8 mouse cellular contexts compared by ENCODE assay signal in genomic region chr1:187650786-187651687, GRCm38 (mm10). TPM values are rescaled to one million over a fixed set of nuclear protein-coding genes. Genes with fewer than 3 reads are reported as not detected.
DNase-seq lines count a peak whose midpoint lies in the region; ATAC-seq and TF ChIP-seq lines count a peak whose summit lies in the region.

No protein-coding gene starts in this region.

- H3K27me3 ChIP-seq in lung, embryonic 16.5 days (ENCODE audit: control insufficient read depth, insufficient read depth, low read depth, low read length) = no peaks in the 10 kb centered on the region
- no peaks in the 10 kb centered on the region for H3K27me3 ChIP-seq in hindbrain, embryonic 16.5 days (replicated peaks; ENCODE audit: control insufficient read depth, insufficient read depth, low read length)
- peaks cover 9% of the 10 kb centered on the region; the same call in 1 of the 2 replicates for H3K27me3 ChIP-seq in midbrain, embryonic 12.5 days

- H3K9ac ChIP-seq in lung, embryonic 16.5 days (ENCODE audit: low read length) = peak overlapping the region; percentile 83
- peak overlapping the region; percentile 80 for H3K9ac ChIP-seq in hindbrain, embryonic 16.5 days (ENCODE audit: low read depth, low read length)
- H3K9ac ChIP-seq in midbrain, embryonic 12.5 days (replicated peaks) = peak overlapping the region; percentile 69

- H3K27ac ChIP-seq in lung, embryonic 16.5 days (ENCODE audit: low read length) = no peak overlapping the region
- no peak overlapping the region for H3K27ac ChIP-seq in embryonic fibroblast, embryonic 13.5 days (ENCODE audit: insufficient read depth, low read length)
- peak overlapping the region; percentile 78 for H3K27ac ChIP-seq in hindbrain, embryonic 16.5 days (ENCODE audit: low read depth, low read length)
- H3K27ac ChIP-seq in midbrain, embryonic 12.5 days (replicated peaks) = no peak overlapping the region

- TF ChIP-seq POLR2A in embryonic fibroblast, embryonic 13.5 days (IDR thresholded peaks at IDR 0.05; ENCODE audit: low read depth, low read length) = no peak

- ATAC-seq in lung, embryonic 16.5 days (ENCODE audit: low read depth) = no peak
- ATAC-seq in hindbrain, embryonic 16.5 days = peak; percentile 41; the same call in 1 of the 2 replicates
- ATAC-seq in midbrain, embryonic 12.5 days (ENCODE audit: low FRiP score, low read depth) = peak; percentile 28

- peak overlapping the region; percentile 67 for H3K4me3 ChIP-seq in lung, embryonic 16.5 days (ENCODE audit: low read length)
- H3K4me3 ChIP-seq in embryonic fibroblast, embryonic 13.5 days (ENCODE audit: insufficient read depth, low read length) = peak overlapping the region; percentile 18; the same call in 1 of the 2 replicates
- peak overlapping the region; percentile 60 for H3K4me3 ChIP-seq in hindbrain, embryonic 16.5 days (ENCODE audit: low read length)
- H3K4me3 ChIP-seq in midbrain, embryonic 12.5 days = peak overlapping the region; percentile 52

- peaks cover 20% of the 10 kb centered on the region for H3K4me1 ChIP-seq in lung, embryonic 16.5 days (replicated peaks; ENCODE audit: control insufficient read depth, insufficient read depth, low read length)
- H3K4me1 ChIP-seq in embryonic fibroblast, embryonic 13.5 days (ENCODE audit: control insufficient read depth, insufficient read depth, low read length) = no peaks in the 10 kb centered on the region
- peaks cover 9% of the 10 kb centered on the region for H3K4me1 ChIP-seq in hindbrain, embryonic 16.5 days (ENCODE audit: control insufficient read depth, insufficient read depth, low read depth, low read length)
- peaks cover 10% of the 10 kb centered on the region for H3K4me1 ChIP-seq in midbrain, embryonic 12.5 days

- peak overlapping the region; percentile 96 for H3K4me2 ChIP-seq in lung, embryonic 16.5 days (ENCODE audit: low read depth, low read length)
- H3K4me2 ChIP-seq in hindbrain, embryonic 16.5 days (ENCODE audit: low read length) = peak overlapping the region; percentile 73
- H3K4me2 ChIP-seq in midbrain, embryonic 12.5 days (replicated peaks) = peak overlapping the region; percentile 75

- no peak for DNase-seq in lung, postnatal 14 days
- DNase-seq in thymus, postnatal 10 days (ENCODE audit: low spot score in 2 of 2) = no peak
- DNase-seq in layer of hippocampus, adult 18-20 months (ENCODE audit: low spot score in 2 of 2) = no peak
- DNase-seq in gastrocnemius, postnatal 25 days = no peak

- H3K36me3 ChIP-seq in lung, embryonic 16.5 days (ENCODE audit: control insufficient read depth, insufficient read depth, low read length) = no peaks in the 10 kb centered on the region
- no peaks in the 10 kb centered on the region for H3K36me3 ChIP-seq in hindbrain, embryonic 16.5 days (ENCODE audit: control insufficient read depth, insufficient read depth, low read length)
- H3K36me3 ChIP-seq in midbrain, embryonic 12.5 days = no peaks in the 10 kb centered on the region

- TF ChIP-seq CTCF in embryonic fibroblast, embryonic 13.5 days (IDR thresholded peaks at IDR 0.05; ENCODE audit: borderline replicate concordance, insufficient read depth, low read length) = no peak

- 7% methylated on average over 24 of the region's 24 CpGs for WGBS in lung, embryonic 16.5 days
- 5% methylated on average over 24 of the region's 24 CpGs for WGBS in hindbrain, embryonic 16.5 days
- WGBS in midbrain, embryonic 12.5 days = 8% methylated on average over 24 of the region's 24 CpGs

- H3K9me3 ChIP-seq in lung, embryonic 16.5 days (ENCODE audit: control insufficient read depth, low read length) = no peaks in the 10 kb centered on the region
- no peaks in the 10 kb centered on the region for H3K9me3 ChIP-seq in hindbrain, embryonic 16.5 days (ENCODE audit: control insufficient read depth, low read length)
- H3K9me3 ChIP-seq in midbrain, embryonic 12.5 days = no peaks in the 10 kb centered on the region

RNA-seq across cellular contexts. Expression of gene Esrrg, which starts 42.4 kb away (rescaled TPM):
- polyA plus RNA-seq in lung, embryonic 16.5 days (2015; fragmentation: Nextera tagmentation; extraction: Ambion mirVana) = 1.0 and 1.5 TPM in 2 replicates
- polyA plus RNA-seq in embryonic fibroblast, embryonic 13.5 days (2011; ENCODE audit: insufficient read length, low read depth, missing spikeins) = 0.54 and 0.68 TPM in 2 replicates
- 38.6 and 39.7 TPM in 2 replicates for polyA plus RNA-seq in hindbrain, embryonic 16.5 days (2015; fragmentation: Nextera tagmentation; extraction: Ambion mirVana)
- polyA plus RNA-seq in midbrain, embryonic 12.5 days (2016; fragmentation: Nextera tagmentation; extraction: Ambion mirVana) = 8.1 and 8.6 TPM in 2 replicates
- 10 to 100 TPM; 13.2 to 15.8 TPM for total RNA-seq in layer of hippocampus, adult 18-20 months (2021)
- total RNA-seq in gastrocnemius, postnatal 25 days (2021) = 10 to 100 TPM; 15.1 to 24.8 TPM
